Mouse (Mus musculus) brain, embryonic 14.5 days (tissue): ENCODE measurements around the gene Pex5.

Experiments
- CTCF ChIP-seq: fragments of 200-500 bp; IDR thresholded peaks from 2 replicates; pipeline ENCODE4 v1.5.1; 2012; ENCODE audit warnings: inconsistent platforms, mild to moderate bottlenecking, moderate library complexity, borderline replicate concordance; ENCODE audit not compliant: insufficient read depth, insufficient read length; ENCODE audit errors: extremely low read depth
- POLR2A ChIP-seq: fragments of 200-500 bp; IDR thresholded peaks from 2 replicates; pipeline ENCODE4 v1.6.1; 2012; ENCODE audit warnings: mild to moderate bottlenecking, inconsistent platforms, borderline replicate concordance; ENCODE audit not compliant: poor library complexity, insufficient read depth, insufficient read length, severe bottlenecking; ENCODE audit errors: extremely low read depth

DNA sequence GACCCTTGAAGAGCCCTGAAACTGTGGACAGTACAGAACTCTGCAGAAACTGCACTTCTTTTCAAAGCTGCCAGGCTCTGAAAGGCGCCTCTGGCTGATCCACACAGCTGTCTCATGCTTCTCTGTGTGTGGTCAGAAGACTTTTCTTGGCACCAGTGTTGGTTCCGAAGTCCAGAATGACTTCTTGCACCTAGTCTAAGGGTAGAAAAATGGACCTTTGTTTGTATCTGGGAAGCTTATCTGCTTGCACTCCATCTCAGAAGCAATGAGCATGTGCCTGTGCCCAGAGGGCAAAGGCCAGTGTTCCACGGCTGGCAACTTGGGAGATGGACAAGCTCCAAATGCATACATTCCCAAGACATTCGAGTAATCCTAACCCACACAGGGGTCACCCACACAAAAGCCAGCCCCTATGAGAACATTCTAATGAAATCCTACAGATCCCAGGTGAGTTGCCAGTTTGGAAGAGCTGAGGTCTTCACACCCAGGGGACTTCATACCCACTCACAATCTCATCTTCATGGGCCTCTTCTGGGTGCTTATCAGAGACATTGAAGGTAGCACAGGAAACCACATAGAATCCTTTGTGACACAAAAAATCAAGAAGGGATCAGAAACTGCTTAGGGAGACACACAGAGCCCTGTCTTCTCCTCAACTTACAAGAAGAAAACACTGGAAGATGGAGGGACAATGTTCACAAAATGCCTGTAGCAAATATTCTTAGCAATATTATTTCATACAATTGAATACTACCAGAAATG, 37.2 kb downstream of the Pex5 start:
- TF ChIP-seq CTCF (no peak), POLR2A (no peak)
